Mouse (Mus musculus) myocyte (in vitro differentiated cells): ENCODE data around the gene Tmem234.

Experiments used
- E2F4 ChIP-seq: IDR thresholded peaks from one replicate; pipeline ENCODE4 v1.6.1; 2011; ENCODE audit warnings: mild to moderate bottlenecking, control low read depth, moderate library complexity; ENCODE audit not compliant: insufficient read depth
- MAX ChIP-seq: IDR thresholded peaks from one replicate; pipeline ENCODE4 v1.6.1; 2011; ENCODE audit warnings: low read depth, mild to moderate bottlenecking, control low read depth
- POLR2A ChIP-seq: IDR thresholded peaks from one replicate; pipeline ENCODE4 v1.6.1; 2011; ENCODE audit warnings: low read depth, mild to moderate bottlenecking, control low read depth, moderate library complexity; ENCODE audit not compliant: insufficient read length
- TCF3 ChIP-seq: IDR thresholded peaks from one replicate; pipeline ENCODE4 v1.6.1; 2011; ENCODE audit warnings: low read depth, control low read depth; ENCODE audit not compliant: insufficient read length
- USF1 ChIP-seq: IDR thresholded peaks from one replicate; pipeline ENCODE4 v1.6.1; 2011; ENCODE audit warnings: low read depth, mild to moderate bottlenecking, control low read depth, moderate library complexity

- TF ChIP-seq TCF3 (no peak), POLR2A (no peak), USF1 (no peak), MAX (no peak), E2F4 (no peak)
Observed at GRCm38 (mm10) chr4:129576863-129577491, 23.5 kb upstream of the Tmem234 start.
